Mouse (Mus musculus) midbrain, embryonic 10.5 days (tissue): ENCODE measurements around the gene Trpc7. TPM values are rescaled to one million over a fixed set of nuclear protein-coding genes. Genes with fewer than 3 reads are reported as not detected.

Source experiments
- DNase-seq: peaks from one replicate; pipeline ENCODE4 v3.0.0-alpha.2; 2017; ENCODE audit warnings: low spot score
- H3K27ac ChIP-seq: fragments of 300-500 bp; sonication (generic); replicated peaks from 2 replicates; pipeline ENCODE4 v1.5.1; 2016; ENCODE audit warnings: mild to moderate bottlenecking
- H3K27me3 ChIP-seq: fragments of 300-500 bp; sonication (generic); 2 replicates; pipeline ENCODE4 v1.6.1; 2016; ENCODE audit warnings: low read depth, mild to moderate bottlenecking; ENCODE audit not compliant: poor library complexity, severe bottlenecking
- H3K36me3 ChIP-seq: fragments of 300-500 bp; sonication (generic); 2 replicates; pipeline ENCODE4 v1.6.1; 2016; ENCODE audit warnings: mild to moderate bottlenecking, moderate library complexity
- H3K4me1 ChIP-seq: fragments of 300-500 bp; sonication (generic); 2 replicates; pipeline ENCODE4 v1.6.1; 2016
- H3K4me3 ChIP-seq: fragments of 300-500 bp; sonication (generic); 2 replicates; pipeline ENCODE4 v1.5.1; 2016; ENCODE audit warnings: mild to moderate bottlenecking, moderate library complexity
- H3K9me3 ChIP-seq: fragments of 300-500 bp; sonication (generic); replicated peaks from 2 replicates; pipeline ENCODE4 v1.6.1; 2016; ENCODE audit warnings: mild to moderate bottlenecking
- WGBS: fragments of 180-500 bp; shearing (Covaris S2); methylation state at CpG from one replicate; pipeline ENCODE4 v1.1.7; 2016; 5-methylcytosine and 5-hydroxymethylcytosine counted together
- polyA plus RNA-seq: library from polyadenylated mRNA; unstranded; fragments of >200 nt; fragmentation: Nextera tagmentation; extraction: Ambion mirVana; gene quantifications from 2 replicates; pipeline ENCODE4 v1.2.1, GENCODE M21; 2016

Gene Trpc7
- polyA plus RNA-seq, 1 experiment from 2014 or later, result not detected

- no peaks in the 10 kb centered on the region for H3K27me3 ChIP-seq
Measured at GRCm38 (mm10) chr13:56735212-56735875, 160.4 kb downstream of the Trpc7 start.

GRCm38 (mm10) chr13:56734617-56735016, 161.2 kb downstream of the Trpc7 start:
- Histone ChIP-seq H3K27ac (no peak overlapping the region), H3K4me1 (no peaks in the 10 kb centered on the region), H3K9me3 (no peaks in the 10 kb centered on the region), H3K27me3 (no peaks in the 10 kb centered on the region), H3K4me3 (no peak overlapping the region), H3K36me3 (peaks cover 99% of the 10 kb centered on the region)
- WGBS, result 96% methylated on average over 4 of the region's 4 CpGs
- no peak for DNase-seq

More at GRCm38 (mm10) chr13:56735212-56735875, 160.4 kb downstream of the Trpc7 start:
- DNase-seq, result no peak
- Histone ChIP-seq H3K4me3 (no peak overlapping the region), H3K4me1 (no peaks in the 10 kb centered on the region), H3K36me3 (peaks cover 99% of the 10 kb centered on the region), H3K27ac (no peak overlapping the region), H3K9me3 (no peaks in the 10 kb centered on the region)
- 76% methylated on average over 6 of the region's 6 CpGs for WGBS

DNA sequence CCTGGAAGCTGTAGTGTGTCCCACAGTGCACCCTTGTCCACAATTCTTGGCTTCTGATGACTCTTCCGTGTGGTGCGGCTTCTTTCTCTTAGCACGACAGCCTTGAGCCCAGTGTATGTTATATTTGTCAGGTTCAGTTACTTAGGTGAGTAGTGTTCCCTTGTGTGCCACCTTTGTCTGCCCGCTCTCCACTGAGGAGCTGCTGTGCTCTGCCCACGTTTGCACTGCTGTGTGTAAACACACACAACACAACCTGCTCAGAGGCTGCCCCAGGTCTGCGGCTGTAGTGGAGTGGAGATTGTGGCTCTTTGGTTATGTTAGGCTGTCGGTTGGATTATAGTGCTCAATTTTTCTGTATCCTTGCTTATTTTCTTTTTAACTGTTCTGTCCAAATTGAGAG, 166.7 kb downstream of the Trpc7 start:
- 0 out of 2 replicates have a peak, but pooled peaks cover 4% of the 10 kb centered on the region for H3K4me1 ChIP-seq
- no peaks in the 10 kb centered on the region for H3K9me3 ChIP-seq
- no peak for DNase-seq
- peaks cover 100% of the 10 kb centered on the region for H3K36me3 ChIP-seq
- no peak overlapping the region for H3K27ac ChIP-seq
- 97% methylated on average over 7 of the region's 7 CpGs for WGBS
- no peaks in the 10 kb centered on the region for H3K27me3 ChIP-seq
- H3K4me3 ChIP-seq, result no peak overlapping the region

- no peak overlapping the region for H3K27ac ChIP-seq
- H3K36me3 ChIP-seq, result peaks cover 90% of the 10 kb centered on the region
- 0 out of 2 replicates have a peak, but pooled peaks cover 4% of the 10 kb centered on the region for H3K4me1 ChIP-seq
- H3K9me3 ChIP-seq, result no peaks in the 10 kb centered on the region
- 96% methylated on average over 4 of the region's 4 CpGs for WGBS
- H3K27me3 ChIP-seq, result no peaks in the 10 kb centered on the region
- H3K4me3 ChIP-seq, result no peak overlapping the region
- DNase-seq, result no peak
Measured at GRCm38 (mm10) chr13:56726551-56726950, 169.2 kb downstream of the Trpc7 start.

Other genes starting within 250 kb of the Trpc7 start
- 30.6 and 35.9 TPM in 2 replicates for gene Smad5, start 193.0 kb downstream of the Trpc7 start, polyA plus RNA-seq
- not detected in 2 replicates for gene Gm45623, start 142.2 kb downstream of the Trpc7 start, polyA plus RNA-seq